Comparison of ENCODE assay signal across 18 mouse cellular contexts in the genomic region with DNA sequence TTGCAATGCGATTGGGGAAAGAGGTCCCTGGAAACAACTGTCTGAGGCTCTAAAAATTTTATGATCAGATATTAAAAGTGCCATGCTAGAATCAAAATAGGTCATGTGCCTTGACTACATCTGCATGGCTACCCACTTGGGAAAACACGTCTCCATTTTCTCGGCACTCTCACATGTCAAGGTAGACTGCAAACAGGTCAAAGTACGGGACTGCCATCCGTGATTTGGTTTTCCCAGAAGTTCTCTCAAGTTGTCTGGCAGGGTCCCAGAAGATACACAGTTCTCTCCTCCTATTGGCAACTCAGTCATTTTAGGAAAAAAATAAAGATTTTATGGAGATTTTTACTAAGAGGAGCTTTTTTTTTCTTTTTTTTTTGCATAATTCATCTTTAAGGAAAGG.
"Had no signal": no experiment of that assay in that cellular context is flagged by ENCODE, and none has a peak within 500 bp of the region (broad histone marks: within the 10 kb centered on the region; RNA-seq: fewer than 3 reads in every experiment).

No protein-coding gene starts in this region.

- DNase-seq: lung, embryonic 14.5 days; lung, postnatal 10 days; lung, postnatal 4 days; midbrain, embryonic 14.5 days; retina, postnatal 1 day; right cerebral cortex, adult 18-20 months; right cerebral cortex, postnatal 25 days; right cerebral cortex, postnatal 4 days; spleen, adult 18-20 months; thymus, adult 18-20 months; thymus, postnatal 14 days; thymus, postnatal 36 days had no signal

- H3K9ac ChIP-seq: lung, embryonic 14.5 days; midbrain, embryonic 12.5 days; neural tube, embryonic 13.5 days; neural tube, embryonic 15.5 days had no signal

- H3K9me3 ChIP-seq: midbrain, embryonic 10.5 days; midbrain, embryonic 12.5 days; neural tube, embryonic 13.5 days; neural tube, embryonic 15.5 days had no signal

- H3K4me2 ChIP-seq: lung, embryonic 14.5 days; midbrain, embryonic 12.5 days; neural tube, embryonic 13.5 days; neural tube, embryonic 15.5 days had no signal

- H3K27ac ChIP-seq: midbrain, embryonic 10.5 days; midbrain, embryonic 12.5 days; neural tube, embryonic 13.5 days; neural tube, embryonic 15.5 days had no signal

- H3K27me3 ChIP-seq: midbrain, embryonic 12.5 days; neural tube, embryonic 13.5 days; neural tube, embryonic 15.5 days had no signal

- H3K4me1 ChIP-seq: midbrain, embryonic 10.5 days; midbrain, embryonic 12.5 days; neural tube, embryonic 13.5 days; neural tube, embryonic 15.5 days had no signal

- ATAC-seq: midbrain, embryonic 16.5 days had no signal

- H3K4me3 ChIP-seq: midbrain, embryonic 10.5 days; midbrain, embryonic 12.5 days; myocyte; neural tube, embryonic 13.5 days; neural tube, embryonic 15.5 days had no signal

- H3K36me3 ChIP-seq: midbrain, embryonic 10.5 days; midbrain, embryonic 12.5 days; neural tube, embryonic 13.5 days; neural tube, embryonic 15.5 days had no signal
